Mouse (Mus musculus): Measurements from ENCODE around the gene Sox5.
"Not testable (repeated sequence)": the region's sequence is repeated elsewhere in the genome, so short reads cannot be mapped to it uniquely, and the experiment has no call there.

Gene Sox5

GRCm38 (mm10) chr6:144278505-144279053 lies 503.2 kb downstream of the Sox5 start:
- DNase-seq (ENCODE audit: low spot score), result no peak

- DNase-seq (ENCODE audit: low spot score), result not testable (repeated sequence)
Measured at GRCm38 (mm10) chr6:144273425-144273824, 508.4 kb downstream of the Sox5 start.

- no peak for DNase-seq (ENCODE audit: low spot score)
Measured at GRCm38 (mm10) chr6:144271326-144271725, 510.5 kb downstream of the Sox5 start.

GRCm38 (mm10) chr6:144270306-144270705 lies 511.5 kb downstream of the Sox5 start:
- no peak for DNase-seq (ENCODE audit: low spot score)

- no peak for DNase-seq (ENCODE audit: low spot score)
Measured at GRCm38 (mm10) chr6:144269666-144270065, 512.1 kb downstream of the Sox5 start.

GRCm38 (mm10) chr6:144265752-144266151 lies 516.0 kb downstream of the Sox5 start:
- no peak for DNase-seq (ENCODE audit: low spot score)

GRCm38 (mm10) chr6:144265004-144265403 lies 516.8 kb downstream of the Sox5 start:
- no peak for DNase-seq (ENCODE audit: low spot score)

GRCm38 (mm10) chr6:144264320-144264915 lies 517.4 kb downstream of the Sox5 start:
- no peak for DNase-seq (ENCODE audit: low spot score)

GRCm38 (mm10) chr6:144256500-144256899 lies 525.3 kb downstream of the Sox5 start:
- no peak for DNase-seq (ENCODE audit: low spot score)

GRCm38 (mm10) chr6:144252191-144252718 lies 529.5 kb downstream of the Sox5 start:
- DNase-seq (ENCODE audit: low spot score), result no peak

GRCm38 (mm10) chr6:144251222-144252170 lies 530.3 kb downstream of the Sox5 start:
- DNase-seq (ENCODE audit: low spot score), result no peak

GRCm38 (mm10) chr6:144250625-144251181 lies 531.1 kb downstream of the Sox5 start:
- no peak for DNase-seq (ENCODE audit: low spot score)

- no peak for DNase-seq (ENCODE audit: low spot score)
Measured at GRCm38 (mm10) chr6:144236581-144236980, 545.2 kb downstream of the Sox5 start.

GRCm38 (mm10) chr6:144203970-144204369 lies 577.8 kb downstream of the Sox5 start:
- DNase-seq (ENCODE audit: low spot score), result no peak

GRCm38 (mm10) chr6:144203013-144203412 lies 578.8 kb downstream of the Sox5 start:
- no peak for DNase-seq (ENCODE audit: low spot score)

- no peak for DNase-seq (ENCODE audit: low spot score)
Measured at GRCm38 (mm10) chr6:144201402-144202040, 580.3 kb downstream of the Sox5 start.

GRCm38 (mm10) chr6:144197209-144198119 lies 584.3 kb downstream of the Sox5 start:
- no peak for DNase-seq (ENCODE audit: low spot score)

- DNase-seq (ENCODE audit: low spot score), result no peak
Measured at GRCm38 (mm10) chr6:144195934-144196333, 585.8 kb downstream of the Sox5 start.

GRCm38 (mm10) chr6:144183087-144183486 lies 598.7 kb downstream of the Sox5 start:
- no peak for DNase-seq (ENCODE audit: low spot score)

- DNase-seq (ENCODE audit: low spot score), result not testable (repeated sequence)
Measured at GRCm38 (mm10) chr6:144182429-144182828, 599.3 kb downstream of the Sox5 start.
